Mouse (Mus musculus) MEL (cell line): ENCODE data around the gene Aptx. TPM values are rescaled to one million over a fixed set of nuclear protein-coding genes. Genes with fewer than 3 reads are reported as not detected.

Experiments
- DNase-seq: peaks from one replicate; pipeline ENCODE4 v3.0.0; 2011; ENCODE audit warnings: low read depth, low spot score
- H3K27ac ChIP-seq: 2 replicates; pipeline ENCODE4 v1.5.1; 2012; ENCODE audit warnings: low read depth, mild to moderate bottlenecking, control low read depth, low read length, moderate library complexity; ENCODE audit not compliant: control insufficient read depth
- H3K27me3 ChIP-seq, 2 experiments: fragments of 150-350 bp in 1 of 2; sonication (generic) in 1 of 2; 2 replicates each; pipeline ENCODE4 v1.6.1; 2012; ENCODE audit warnings: low read length in 2 of 2, mild to moderate bottlenecking in 2 of 2, improper control_type of control experiment in 1 of 2, moderate library complexity in 1 of 2; ENCODE audit not compliant: insufficient read depth in 2 of 2, control insufficient read depth in 1 of 2
- H3K36me3 ChIP-seq, 2 experiments: 2 replicates each; pipeline ENCODE4 v1.6.1; 2012 to 2014; ENCODE audit warnings: low read length in 2 of 2, improper control_type of control experiment in 1 of 2, inconsistent platforms in 1 of 2, mild to moderate bottlenecking in 1 of 2; ENCODE audit not compliant: insufficient read depth in 2 of 2, control insufficient read depth in 1 of 2
- H3K4me1 ChIP-seq, 2 experiments: fragments of 150-350 bp in 1 of 2; sonication (generic) in 1 of 2; 2 replicates each; pipeline ENCODE4 v1.6.1; 2012; ENCODE audit warnings: low read length in 2 of 2, improper control_type of control experiment in 1 of 2, mild to moderate bottlenecking in 1 of 2; ENCODE audit not compliant: insufficient read depth in 2 of 2, control insufficient read depth in 1 of 2
- H3K4me3 ChIP-seq, 2 experiments: fragments of 150-350 bp in 1 of 2; sonication (generic) in 1 of 2; 2 replicates each; pipeline ENCODE4 v1.5.1; 2012; ENCODE audit warnings: low read depth in 2 of 2, low read length in 2 of 2, mild to moderate bottlenecking in 2 of 2, moderate library complexity in 2 of 2, control low read depth in 1 of 2, improper control_type of control experiment in 1 of 2; ENCODE audit not compliant: control insufficient read depth in 1 of 2, insufficient read depth in 1 of 2
- H3K79me2 ChIP-seq: 2 replicates; pipeline ENCODE4 v1.6.1; 2012; ENCODE audit warnings: mild to moderate bottlenecking, low read length, moderate library complexity; ENCODE audit not compliant: control insufficient read depth, poor library complexity, insufficient read depth
- H3K9ac ChIP-seq: 2 replicates; pipeline ENCODE4 v1.6.1; 2012; ENCODE audit warnings: low read depth, mild to moderate bottlenecking, control low read depth, low read length, moderate library complexity; ENCODE audit not compliant: control insufficient read depth, poor library complexity, severe bottlenecking
- H3K9me3 ChIP-seq: fragments of 150-350 bp; sonication (generic); replicated peaks from 2 replicates; pipeline ENCODE4 v1.6.1; 2012; ENCODE audit warnings: mild to moderate bottlenecking, low read length, improper control_type of control experiment, moderate library complexity; ENCODE audit not compliant: insufficient read depth
- CHD2 ChIP-seq: IDR thresholded peaks from 2 replicates; pipeline ENCODE4 v1.6.1; 2011; ENCODE audit warnings: low read length, improper control_type of control experiment
- CTCF ChIP-seq, 3 experiments: IDR thresholded peaks in 2 of 3; conservative IDR thresholded peaks in 1 of 3; 2 replicates each; pipeline ENCODE4 v1.5.1; 2011 to 2012; ENCODE audit warnings: low read length in 3 of 3, low read depth in 2 of 3, mild to moderate bottlenecking in 2 of 3, improper control_type of control experiment in 1 of 3, inconsistent platforms in 1 of 3, mixed read lengths in 1 of 3, moderate library complexity in 1 of 3; ENCODE audit not compliant: control insufficient read depth in 1 of 3, insufficient read depth in 1 of 3, poor library complexity in 1 of 3, severe bottlenecking in 1 of 3
- ELF1 ChIP-seq: IDR thresholded peaks from 2 replicates; pipeline ENCODE4 v1.6.1; 2014; ENCODE audit warnings: low read depth, mild to moderate bottlenecking, inconsistent platforms, low read length, improper control_type of control experiment, moderate library complexity
- EP300 ChIP-seq, 2 experiments: IDR thresholded peaks; 2 replicates each; pipeline ENCODE4 v1.6.1; 2011; ENCODE audit warnings: improper control_type of control experiment in 2 of 2, low read length in 2 of 2, low read depth in 1 of 2, mild to moderate bottlenecking in 1 of 2
- HCFC1 ChIP-seq: IDR thresholded peaks from 2 replicates; pipeline ENCODE4 v1.6.1; 2012; ENCODE audit warnings: low read depth, mild to moderate bottlenecking, inconsistent platforms, low read length, improper control_type of control experiment, moderate library complexity
- JUND ChIP-seq: IDR thresholded peaks from 2 replicates; pipeline ENCODE4 v1.6.1; 2011; ENCODE audit warnings: low read depth, mild to moderate bottlenecking, improper control_type of control experiment, low read length
- KAT2A ChIP-seq: conservative IDR thresholded peaks from 2 replicates; pipeline ENCODE4 v1.6.1; 2012; ENCODE audit warnings: low read depth, low read length, improper control_type of control experiment, inconsistent platforms
- MAX ChIP-seq: IDR thresholded peaks from 2 replicates; pipeline ENCODE4 v1.6.1; 2011; ENCODE audit warnings: low read length, improper control_type of control experiment
- MAZ ChIP-seq: IDR thresholded peaks from 2 replicates; pipeline ENCODE4 v1.6.1; 2012; ENCODE audit warnings: low read depth, mild to moderate bottlenecking, inconsistent platforms, low read length, improper control_type of control experiment
- MEF2A ChIP-seq: IDR thresholded peaks from 2 replicates; pipeline ENCODE4 v1.6.1; 2014; ENCODE audit warnings: low read depth, mild to moderate bottlenecking, inconsistent platforms, low read length, improper control_type of control experiment; ENCODE audit not compliant: poor library complexity, insufficient replicate concordance, severe bottlenecking; ENCODE audit errors: extremely low read depth
- MYB ChIP-seq: IDR thresholded peaks from 2 replicates; pipeline ENCODE4 v1.6.1; 2011; ENCODE audit warnings: mild to moderate bottlenecking, low read depth, low read length, improper control_type of control experiment
- POLR2A ChIP-seq, 2 experiments: IDR thresholded peaks; 2 replicates each; pipeline ENCODE4 v1.6.1; 2011 to 2012; ENCODE audit warnings: low read length in 2 of 2, mild to moderate bottlenecking in 2 of 2, control low read depth in 1 of 2, improper control_type of control experiment in 1 of 2, low read depth in 1 of 2, moderate library complexity in 1 of 2; ENCODE audit not compliant: control insufficient read depth in 1 of 2, insufficient read depth in 1 of 2, poor library complexity in 1 of 2
- POLR2AphosphoS2 ChIP-seq: IDR thresholded peaks from 2 replicates; pipeline ENCODE4 v1.6.1; 2011; ENCODE audit warnings: low read length, improper control_type of control experiment
- POLR2AphosphoS5 ChIP-seq: IDR thresholded peaks from 2 replicates; pipeline ENCODE4 v1.6.1; 2012; ENCODE audit warnings: low read depth, borderline replicate concordance, mild to moderate bottlenecking, inconsistent platforms, low read length, moderate library complexity, mixed read lengths
- RAD21 ChIP-seq: IDR thresholded peaks from 2 replicates; pipeline ENCODE4 v1.6.1; 2011; ENCODE audit warnings: mild to moderate bottlenecking, low read depth, low read length, improper control_type of control experiment
- SMC3 ChIP-seq: IDR thresholded peaks from 2 replicates; pipeline ENCODE4 v1.6.1; 2011; ENCODE audit warnings: low read depth, low read length, improper control_type of control experiment
- UBTF ChIP-seq: IDR thresholded peaks from 2 replicates; pipeline ENCODE4 v1.6.1; 2012; ENCODE audit warnings: low read depth, mild to moderate bottlenecking, inconsistent platforms, low read length, improper control_type of control experiment, moderate library complexity, borderline replicate concordance; ENCODE audit not compliant: insufficient read depth
- ZC3H11A ChIP-seq: IDR thresholded peaks from 2 replicates; pipeline ENCODE4 v1.6.1; 2012; ENCODE audit warnings: low read depth, mild to moderate bottlenecking, inconsistent platforms, low read length, improper control_type of control experiment
- polyA plus RNA-seq, 2 experiments: library from polyadenylated mRNA; stranded (reverse) in 1 of 2; unstranded in 1 of 2; fragments of >175 nt in 1 of 2; fragments of >200 nt in 1 of 2; gene quantifications; 2 replicates each; pipeline versions ENCODE4 v1.2.1 to v1.2.4; 2012; ENCODE audit warnings: low replicate concordance in 2 of 2, low read depth in 1 of 2; ENCODE audit not compliant: insufficient read length in 2 of 2, insufficient read depth in 1 of 2, missing spikeins in 1 of 2
- total RNA-seq: library from RNA; depleted of rRNA; stranded (reverse); fragments of 300-350 nt; gene quantifications from 2 replicates; pipeline ENCODE4 v1.2.3, GENCODE M21; 2012

The Aptx gene
- total and polyA plus RNA-seq, 3 experiments: 18.8 to 19.8 TPM; not detected in 1

DNA sequence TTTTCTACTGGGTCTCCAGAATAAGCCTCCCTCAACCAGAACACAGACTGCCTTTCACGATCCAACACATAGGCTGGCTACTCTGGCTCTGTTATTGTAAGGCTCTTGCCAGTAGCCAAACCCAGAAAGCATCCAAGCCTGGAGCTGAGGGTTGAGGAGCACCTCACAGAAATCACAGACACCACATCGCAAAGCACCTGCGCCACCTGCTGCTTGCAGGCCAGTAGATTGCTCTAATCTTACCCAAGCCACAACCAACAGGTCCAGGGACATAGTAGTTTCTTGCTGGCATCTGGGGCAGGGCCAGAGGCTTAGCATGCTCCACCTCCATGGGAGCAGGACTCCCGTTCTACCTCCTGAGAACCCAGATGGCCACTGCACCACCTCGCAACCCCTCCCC, 25.9 kb downstream of the Aptx start:
- Histone ChIP-seq H3K9me3 (no peaks in the 10 kb centered on the region), H3K27ac (no peak overlapping the region), H3K79me2 (no peaks in the 10 kb centered on the region), H3K4me1 (no peaks in the 10 kb centered on the region), H3K4me3 (no peak overlapping the region), H3K27me3 (no peaks in the 10 kb centered on the region), H3K9ac (no peak overlapping the region), H3K36me3 (no peaks in the 10 kb centered on the region)
- TF ChIP-seq MYB: no peak
- no peak for TF ChIP-seq POLR2A (IDR thresholded peaks at IDR 0.05; ENCODE audit: control insufficient read depth in 1 of 2, insufficient read depth in 1 of 2, low read depth in 1 of 2, low read length in 2 of 2, poor library complexity in 1 of 2)
- TF ChIP-seq KAT2A: no peak
- peak; percentile 26; the same call in 1 of the 2 replicates for TF ChIP-seq ZC3H11A
- TF ChIP-seq POLR2AphosphoS5: no peak
- TF ChIP-seq POLR2AphosphoS2: no peak
- no peak for TF ChIP-seq MEF2A
- peak; percentile 42; the same call in 1 of the 2 replicates for TF ChIP-seq SMC3
- TF ChIP-seq RAD21: peak; percentile 44
- no peak for TF ChIP-seq UBTF
- no peak for TF ChIP-seq CHD2
- no peak for TF ChIP-seq MAZ
- TF ChIP-seq JUND: no peak
- no peak for TF ChIP-seq MAX
- TF ChIP-seq ELF1: no peak
- TF ChIP-seq EP300 (IDR thresholded peaks at IDR 0.05; ENCODE audit: low read depth in 1 of 2, low read length in 2 of 2): no peak
- TF ChIP-seq CTCF (IDR thresholded peaks at IDR 0.05 in 2 of 3, conservative IDR thresholded peaks at IDR 0.05 in 1 of 3; ENCODE audit: control insufficient read depth in 1 of 3, insufficient read depth in 1 of 3, low read depth in 2 of 3, low read length in 3 of 3, poor library complexity in 1 of 3, severe bottlenecking in 1 of 3): peak in 2 of 3 experiments; percentile 39 to 41; a peak in 4 of 6 replicates
- no peak for DNase-seq

DNA sequence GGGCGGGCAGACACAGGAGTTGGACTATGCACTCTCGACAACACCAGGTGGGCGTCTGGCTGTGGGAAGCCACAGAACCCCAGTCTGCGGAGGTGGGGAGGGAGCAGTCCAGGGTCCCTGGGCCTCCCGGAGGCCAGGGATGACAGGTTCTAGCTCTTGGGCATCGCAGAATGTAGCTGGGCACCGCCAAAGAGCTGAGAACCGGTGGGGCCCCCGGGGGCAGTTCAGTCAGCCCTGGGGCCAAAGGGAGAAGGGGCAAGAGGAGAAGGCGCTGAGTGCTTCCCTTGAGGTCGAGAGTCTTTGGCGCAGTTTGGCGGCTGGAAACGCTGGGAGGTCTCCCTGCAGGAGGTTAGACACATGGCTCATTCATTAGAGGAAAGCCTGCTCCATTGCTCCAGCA, 26.7 kb downstream of the Aptx start:
- Histone ChIP-seq H3K4me1 (no peaks in the 10 kb centered on the region), H3K9me3 (no peaks in the 10 kb centered on the region), H3K9ac (no peak overlapping the region), H3K36me3 (no peaks in the 10 kb centered on the region), H3K27me3 (no peaks in the 10 kb centered on the region), H3K27ac (no peak overlapping the region), H3K4me3 (no peak overlapping the region), H3K79me2 (no peaks in the 10 kb centered on the region)
- TF ChIP-seq KAT2A (no peak), HCFC1 (no peak), MAZ (no peak), MYB (no peak)
- no peak for DNase-seq
